Mouse (Mus musculus): Measurements from ENCODE around the gene Dop1b. TPM values are rescaled to one million over a fixed set of nuclear protein-coding genes. Genes with fewer than 3 reads are reported as not detected.

The Dop1b gene
- polyA plus RNA-seq, 1 experiment from 2014 or later = 36.9 TPM

GRCm38 (mm10) chr16:93744049-93744490 is 32.4 kb downstream of the Dop1b start:
- whole genome bisulfite sequencing = 68% methylated on average over 5 of the region's 5 CpGs
- H3K36me3 ChIP-seq (ENCODE audit: control insufficient read depth, insufficient read depth, low read length) = peaks cover 13% of the 10 kb centered on the region
- no peak for ATAC-seq

GRCm38 (mm10) chr16:93744804-93745340 is 33.2 kb downstream of the Dop1b start:
- no peak overlapping the region for H3K4me3 ChIP-seq (ENCODE audit: low read length)
- H3K27me3 ChIP-seq (replicated peaks; ENCODE audit: control insufficient read depth, insufficient read depth, low read length) = no peaks in the 10 kb centered on the region
- H3K36me3 ChIP-seq (ENCODE audit: control insufficient read depth, insufficient read depth, low read length) = peaks cover 12% of the 10 kb centered on the region
- no peak overlapping the region for H3K27ac ChIP-seq (ENCODE audit: low read depth, low read length)
- no peaks in the 10 kb centered on the region for H3K4me1 ChIP-seq (ENCODE audit: control insufficient read depth, insufficient read depth, low read depth, low read length)
- no peaks in the 10 kb centered on the region for H3K9me3 ChIP-seq (ENCODE audit: control insufficient read depth, low read length)
- H3K4me2 ChIP-seq (ENCODE audit: low read length) = no peak overlapping the region
- H3K9ac ChIP-seq (ENCODE audit: low read depth, low read length) = no peak overlapping the region
- no peak for ATAC-seq
- 89% methylated on average over 10 of the region's 10 CpGs for WGBS

More at GRCm38 (mm10) chr16:93744049-93744490, 32.4 kb downstream of the Dop1b start:
- no peak overlapping the region for H3K4me3 ChIP-seq (ENCODE audit: low read length)
- no peaks in the 10 kb centered on the region for H3K9me3 ChIP-seq (ENCODE audit: control insufficient read depth, low read length)
- H3K4me1 ChIP-seq (ENCODE audit: control insufficient read depth, insufficient read depth, low read depth, low read length) = no peaks in the 10 kb centered on the region
- H3K27me3 ChIP-seq (replicated peaks; ENCODE audit: control insufficient read depth, insufficient read depth, low read length) = no peaks in the 10 kb centered on the region
- no peak overlapping the region for H3K9ac ChIP-seq (ENCODE audit: low read depth, low read length)
- no peak overlapping the region for H3K4me2 ChIP-seq (ENCODE audit: low read length)
- no peak overlapping the region for H3K27ac ChIP-seq (ENCODE audit: low read depth, low read length)

GRCm38 (mm10) chr16:93746397-93746796 is 34.7 kb downstream of the Dop1b start:
- 74% methylated on average over 8 of the region's 8 CpGs for WGBS
- no peak for ATAC-seq
- no peak overlapping the region for H3K4me2 ChIP-seq (ENCODE audit: low read length)
- H3K27ac ChIP-seq (ENCODE audit: low read depth, low read length) = no peak overlapping the region
- H3K4me3 ChIP-seq (ENCODE audit: low read length) = no peak overlapping the region
- no peaks in the 10 kb centered on the region for H3K9me3 ChIP-seq (ENCODE audit: control insufficient read depth, low read length)
- no peak overlapping the region for H3K9ac ChIP-seq (ENCODE audit: low read depth, low read length)
- no peaks in the 10 kb centered on the region for H3K4me1 ChIP-seq (ENCODE audit: control insufficient read depth, insufficient read depth, low read depth, low read length)
- peaks cover 8% of the 10 kb centered on the region for H3K36me3 ChIP-seq (ENCODE audit: control insufficient read depth, insufficient read depth, low read length)
- no peaks in the 10 kb centered on the region for H3K27me3 ChIP-seq (replicated peaks; ENCODE audit: control insufficient read depth, insufficient read depth, low read length)

GRCm38 (mm10) chr16:93746957-93747356 is 35.3 kb downstream of the Dop1b start:
- H3K9me3 ChIP-seq (ENCODE audit: control insufficient read depth, low read length) = no peaks in the 10 kb centered on the region
- H3K4me1 ChIP-seq (ENCODE audit: control insufficient read depth, insufficient read depth, low read depth, low read length) = no peaks in the 10 kb centered on the region
- no peak overlapping the region for H3K4me2 ChIP-seq (ENCODE audit: low read length)
- no peak overlapping the region for H3K4me3 ChIP-seq (ENCODE audit: low read length)
- H3K36me3 ChIP-seq (ENCODE audit: control insufficient read depth, insufficient read depth, low read length) = peaks cover 10% of the 10 kb centered on the region
- no peak for ATAC-seq
- 96% methylated on average over 4 of the region's 4 CpGs for WGBS
- no peak overlapping the region for H3K27ac ChIP-seq (ENCODE audit: low read depth, low read length)
- no peak overlapping the region for H3K9ac ChIP-seq (ENCODE audit: low read depth, low read length)
- no peaks in the 10 kb centered on the region for H3K27me3 ChIP-seq (replicated peaks; ENCODE audit: control insufficient read depth, insufficient read depth, low read length)

- 76% methylated on average over 6 of the region's 6 CpGs for WGBS
- H3K36me3 ChIP-seq (ENCODE audit: control insufficient read depth, insufficient read depth, low read length) = peaks cover 7% of the 10 kb centered on the region
- no peaks in the 10 kb centered on the region for H3K4me1 ChIP-seq (ENCODE audit: control insufficient read depth, insufficient read depth, low read depth, low read length)
- no peak overlapping the region for H3K27ac ChIP-seq (ENCODE audit: low read depth, low read length)
- no peak overlapping the region for H3K4me3 ChIP-seq (ENCODE audit: low read length)
- H3K27me3 ChIP-seq (replicated peaks; ENCODE audit: control insufficient read depth, insufficient read depth, low read length) = no peaks in the 10 kb centered on the region
- H3K4me2 ChIP-seq (ENCODE audit: low read length) = no peak overlapping the region
- ATAC-seq = no peak
- no peaks in the 10 kb centered on the region for H3K9me3 ChIP-seq (ENCODE audit: control insufficient read depth, low read length)
- no peak overlapping the region for H3K9ac ChIP-seq (ENCODE audit: low read depth, low read length)
These were observed 35.7 kb downstream of the Dop1b start for GRCm38 (mm10) chr16:93747421-93747820.

GRCm38 (mm10) chr16:93749147-93749910 is 37.6 kb downstream of the Dop1b start:
- H3K4me1 ChIP-seq (ENCODE audit: control insufficient read depth, insufficient read depth, low read depth, low read length) = no peaks in the 10 kb centered on the region
- H3K27me3 ChIP-seq (replicated peaks; ENCODE audit: control insufficient read depth, insufficient read depth, low read length) = no peaks in the 10 kb centered on the region
- H3K4me3 ChIP-seq (ENCODE audit: low read length) = no peak overlapping the region
- H3K4me2 ChIP-seq (ENCODE audit: low read length) = no peak overlapping the region
- 81% methylated on average over 15 of the region's 15 CpGs for WGBS
- H3K36me3 ChIP-seq (ENCODE audit: control insufficient read depth, insufficient read depth, low read length) = peaks cover 20% of the 10 kb centered on the region
- no peaks in the 10 kb centered on the region for H3K9me3 ChIP-seq (ENCODE audit: control insufficient read depth, low read length)
- ATAC-seq = no peak
- no peak overlapping the region for H3K9ac ChIP-seq (ENCODE audit: low read depth, low read length)
- no peak overlapping the region for H3K27ac ChIP-seq (ENCODE audit: low read depth, low read length)

- Histone ChIP-seq H3K27ac (ENCODE audit: low read depth, low read length) (no peak overlapping the region), H3K4me3 (ENCODE audit: low read length) (no peak overlapping the region), H3K9me3 (ENCODE audit: control insufficient read depth, low read length) (no peaks in the 10 kb centered on the region)
These were observed 38.8 kb downstream of the Dop1b start for GRCm38 (mm10) chr16:93750464-93750863.

GRCm38 (mm10) chr16:93751816-93752215 is 40.1 kb downstream of the Dop1b start:
- H3K36me3 ChIP-seq (ENCODE audit: control insufficient read depth, insufficient read depth, low read length) = peaks cover 30% of the 10 kb centered on the region
- no peak overlapping the region for H3K4me3 ChIP-seq (ENCODE audit: low read length)
- H3K4me1 ChIP-seq (ENCODE audit: control insufficient read depth, insufficient read depth, low read depth, low read length) = no peaks in the 10 kb centered on the region
- ATAC-seq = no peak
- 70% methylated on average over 5 of the region's 5 CpGs for WGBS
- H3K9ac ChIP-seq (ENCODE audit: low read depth, low read length) = no peak overlapping the region
- no peaks in the 10 kb centered on the region for H3K27me3 ChIP-seq (replicated peaks; ENCODE audit: control insufficient read depth, insufficient read depth, low read length)
- H3K4me2 ChIP-seq (ENCODE audit: low read length) = no peak overlapping the region
- H3K9me3 ChIP-seq (ENCODE audit: control insufficient read depth, low read length) = no peaks in the 10 kb centered on the region
- H3K27ac ChIP-seq (ENCODE audit: low read depth, low read length) = no peak overlapping the region

More at GRCm38 (mm10) chr16:93750464-93750863, 38.8 kb downstream of the Dop1b start:
- WGBS = 81% methylated on average over 6 of the region's 6 CpGs
- no peak for ATAC-seq
- no peak overlapping the region for H3K4me2 ChIP-seq (ENCODE audit: low read length)
- no peaks in the 10 kb centered on the region for H3K27me3 ChIP-seq (replicated peaks; ENCODE audit: control insufficient read depth, insufficient read depth, low read length)
- no peaks in the 10 kb centered on the region for H3K4me1 ChIP-seq (ENCODE audit: control insufficient read depth, insufficient read depth, low read depth, low read length)
- peaks cover 30% of the 10 kb centered on the region for H3K36me3 ChIP-seq (ENCODE audit: control insufficient read depth, insufficient read depth, low read length)
- no peak overlapping the region for H3K9ac ChIP-seq (ENCODE audit: low read depth, low read length)

GRCm38 (mm10) chr16:93756622-93757021 is 44.9 kb downstream of the Dop1b start:
- H3K27ac ChIP-seq (ENCODE audit: low read depth, low read length) = no peak overlapping the region
- H3K9me3 ChIP-seq (ENCODE audit: control insufficient read depth, low read length) = no peaks in the 10 kb centered on the region
- H3K4me2 ChIP-seq (ENCODE audit: low read length) = no peak overlapping the region
- H3K4me1 ChIP-seq (ENCODE audit: control insufficient read depth, insufficient read depth, low read depth, low read length) = no peaks in the 10 kb centered on the region
- H3K9ac ChIP-seq (ENCODE audit: low read depth, low read length) = no peak overlapping the region
- no peaks in the 10 kb centered on the region for H3K27me3 ChIP-seq (replicated peaks; ENCODE audit: control insufficient read depth, insufficient read depth, low read length)
- peaks cover 52% of the 10 kb centered on the region for H3K36me3 ChIP-seq (ENCODE audit: control insufficient read depth, insufficient read depth, low read length)
- H3K4me3 ChIP-seq (ENCODE audit: low read length) = no peak overlapping the region
- ATAC-seq = no peak
- 90% methylated on average over 5 of the region's 5 CpGs for WGBS
